ENCODE assay signal across 17 mouse cellular contexts in genomic region chr15:93420596-93420995, GRCm38 (mm10). TPM values are rescaled to one million over a fixed set of nuclear protein-coding genes. Genes with fewer than 3 reads are reported as not detected.
A peak's percentile ranks its signal among the peaks of the same experiment; 100 is the strongest.
DNase-seq lines count a peak whose midpoint lies in the region; ATAC-seq and TF ChIP-seq lines count a peak whose summit lies in the region.
"Had no signal": no experiment of that assay in that cellular context is flagged by ENCODE, and none has a peak within 500 bp of the region (broad histone marks: within the 10 kb centered on the region; RNA-seq: fewer than 3 reads in every experiment).

No protein-coding gene starts in this region.

- ATAC-seq in kidney, embryonic 16.5 days (ENCODE audit: low FRiP score, low TSS enrichment): no peak
- ATAC-seq in liver, embryonic 12.5 days: no peak
- ATAC-seq: forebrain, postnatal 0 days; hindbrain, postnatal 0 days; midbrain, embryonic 16.5 days had no signal

- TF ChIP-seq CTCF in heart, adult 2 months (IDR thresholded peaks at IDR 0.05): peak; percentile 32
- TF ChIP-seq CTCF in brain, embryonic 14.5 days (IDR thresholded peaks at IDR 0.05; ENCODE audit: borderline replicate concordance, extremely low read depth, insufficient read depth, insufficient read length): 0 out of 2 replicates have a peak, but pooled peaks have one; percentile 4

- no peaks in the 10 kb centered on the region for H3K9me3 ChIP-seq in kidney, embryonic 16.5 days (ENCODE audit: low read length)
- no peaks in the 10 kb centered on the region for H3K9me3 ChIP-seq in liver, embryonic 12.5 days (replicated peaks)
- H3K9me3 ChIP-seq: embryonic facial prominence, embryonic 13.5 days; G1E; kidney, embryonic 15.5 days had no signal

- H3K27me3 ChIP-seq in heart, adult 2 months (ENCODE audit: control insufficient read depth, insufficient read depth, low read length): no peaks in the 10 kb centered on the region
- no peaks in the 10 kb centered on the region for H3K27me3 ChIP-seq in kidney, embryonic 16.5 days (ENCODE audit: insufficient read depth, low read length)
- no peaks in the 10 kb centered on the region for H3K27me3 ChIP-seq in liver, embryonic 12.5 days (replicated peaks)
- H3K27me3 ChIP-seq: embryonic facial prominence, embryonic 13.5 days; kidney, embryonic 15.5 days had no signal

- H3K36me3 ChIP-seq in heart, adult 2 months (ENCODE audit: control insufficient read depth, insufficient read depth, low read length): no peaks in the 10 kb centered on the region
- H3K36me3 ChIP-seq in kidney, embryonic 16.5 days (ENCODE audit: insufficient read depth, low read length): peaks cover 28% of the 10 kb centered on the region; the same call in 1 of the 2 replicates
- H3K36me3 ChIP-seq in liver, embryonic 12.5 days: peaks cover 53% of the 10 kb centered on the region

- intact Hi-C loops in heart, adult 2 months (cut with DNase I): no loop called here

- TF ChIP-seq EP300 in heart, adult 2 months (IDR thresholded peaks at IDR 0.05; ENCODE audit: insufficient read depth, low read depth, low read length): no peak

- WGBS in heart, adult 2 months: 58% methylated on average over 7 of the region's 7 CpGs
- 79% methylated on average over 7 of the region's 7 CpGs for WGBS in kidney, embryonic 16.5 days
- WGBS in liver, embryonic 12.5 days (ENCODE audit: insufficient replicate concordance): 73% methylated on average over 7 of the region's 7 CpGs

- H3K4me2 ChIP-seq in kidney, embryonic 16.5 days (replicated peaks; ENCODE audit: low read depth, low read length): no peak overlapping the region
- H3K4me2 ChIP-seq in liver, embryonic 12.5 days: no peak overlapping the region
- H3K4me2 ChIP-seq: embryonic facial prominence, embryonic 13.5 days; kidney, embryonic 15.5 days; lung, embryonic 14.5 days had no signal

- no peaks in the 10 kb centered on the region for H3K4me1 ChIP-seq in heart, adult 2 months (ENCODE audit: control insufficient read depth, insufficient read depth, low read length)
- no peaks in the 10 kb centered on the region for H3K4me1 ChIP-seq in kidney, embryonic 16.5 days (ENCODE audit: insufficient read depth, low read length)
- H3K4me1 ChIP-seq in liver, embryonic 12.5 days: no peaks in the 10 kb centered on the region
- H3K4me1 ChIP-seq: embryonic facial prominence, embryonic 13.5 days; kidney, embryonic 15.5 days had no signal

- peaks cover 1% of the 10 kb centered on the region; the same call in 1 of the 2 replicates for H3K79me2 ChIP-seq in heart, adult 2 months (replicated peaks; ENCODE audit: control insufficient read depth, insufficient read depth, low read length)

- H3K9ac ChIP-seq in heart, adult 2 months (ENCODE audit: low read depth, low read length): no peak overlapping the region
- H3K9ac ChIP-seq in kidney, embryonic 16.5 days (replicated peaks; ENCODE audit: low read length): no peak overlapping the region
- no peak overlapping the region for H3K9ac ChIP-seq in liver, embryonic 12.5 days
- H3K9ac ChIP-seq: embryonic facial prominence, embryonic 13.5 days; forebrain, postnatal 0 days; kidney, embryonic 15.5 days; lung, embryonic 14.5 days had no signal

- peak in 1 of 2 experiments; percentile 29 for DNase-seq in heart, adult 2 months
- DNase-seq in heart, adult 9 months (ENCODE audit: low spot score in 2 of 2): no peak
- peak; percentile 5 for DNase-seq in kidney, postnatal 14 days
- peak; percentile 6 for DNase-seq in ovary, postnatal 36 days (ENCODE audit: low spot score)
- DNase-seq in ovary, postnatal 14 days (ENCODE audit: low spot score): no peak
- no peak for DNase-seq in brain, embryonic 14.5 days (ENCODE audit: low read depth)
- DNase-seq: adrenal gland, postnatal 10 days; forebrain, postnatal 0 days; lung, embryonic 14.5 days; right cerebral cortex, adult 18-20 months had no signal

- H3K27ac ChIP-seq in heart, adult 2 months: no peak overlapping the region
- H3K27ac ChIP-seq in kidney, embryonic 16.5 days (ENCODE audit: low read length): no peak overlapping the region
- H3K27ac ChIP-seq in liver, embryonic 12.5 days: no peak overlapping the region
- H3K27ac ChIP-seq: embryonic facial prominence, embryonic 13.5 days; hindbrain, postnatal 0 days; kidney, embryonic 15.5 days had no signal

- no peak for TF ChIP-seq POLR2A in heart, adult 2 months (IDR thresholded peaks at IDR 0.05; ENCODE audit: insufficient read depth, low read depth, low read length)
- no peak for TF ChIP-seq POLR2A in brain, embryonic 14.5 days (IDR thresholded peaks at IDR 0.05; ENCODE audit: borderline replicate concordance, extremely low read depth, insufficient read depth, insufficient read length, poor library complexity, severe bottlenecking)

- H3K4me3 ChIP-seq in heart, adult 2 months: no peak overlapping the region
- H3K4me3 ChIP-seq in kidney, embryonic 16.5 days (ENCODE audit: low read length): no peak overlapping the region
- no peak overlapping the region for H3K4me3 ChIP-seq in liver, embryonic 12.5 days
- H3K4me3 ChIP-seq: embryonic facial prominence, embryonic 13.5 days; kidney, embryonic 15.5 days had no signal

RNA-seq across cellular contexts. Expression of gene Pphln1, which starts 22.4 kb away (rescaled TPM):
- 10 to 100 TPM; 20.9 to 21.6 TPM for total RNA-seq in heart, adult 2 months (2021)
- 6.0 and 10.3 TPM in 2 replicates for polyA plus RNA-seq in heart, adult 2 months (2012; rRNA removed)
- 41.3 and 53.1 TPM in 2 replicates for polyA plus RNA-seq in kidney, embryonic 16.5 days (2015; fragmentation: Nextera tagmentation; extraction: Ambion mirVana)
- 24.2 and 34.8 TPM in 2 replicates for polyA plus RNA-seq in brain, embryonic 14.5 days (2012; rRNA removed)
- polyA plus RNA-seq in liver, embryonic 12.5 days (2016; fragmentation: Nextera tagmentation; extraction: Ambion mirVana): 36.5 and 38.1 TPM in 2 replicates

RNA-seq across cellular contexts. Expression of gene Zcrb1, which starts 22.5 kb away (rescaled TPM):
- 10 to 100 TPM; 89.3 to 97.3 TPM for total RNA-seq in heart, adult 2 months (2021)
- 33.0 and 52.7 TPM in 2 replicates for polyA plus RNA-seq in heart, adult 2 months (2012; rRNA removed)
- polyA plus RNA-seq in kidney, embryonic 16.5 days (2015; fragmentation: Nextera tagmentation; extraction: Ambion mirVana): 115 and 118 TPM in 2 replicates
- polyA plus RNA-seq in brain, embryonic 14.5 days (2012; rRNA removed): 101 and 118 TPM in 2 replicates
- polyA plus RNA-seq in liver, embryonic 12.5 days (2016; fragmentation: Nextera tagmentation; extraction: Ambion mirVana): 103 and 105 TPM in 2 replicates

Comparison
In these comparisons a context has a peak if more than half of its experiments do, and no peak if none do; other contexts are left out.
1. DNase-seq: peak in kidney, postnatal 14 days (single experiment) and ovary, postnatal 36 days (single experiment); none in heart, adult 9 months (0 of 2), ovary, postnatal 14 days (single experiment) and brain, embryonic 14.5 days (single experiment).